Mouse (Mus musculus): ENCODE results near the gene Klhl29. TPM values are rescaled to one million over a fixed set of nuclear protein-coding genes. Genes with fewer than 3 reads are reported as not detected.
A peak's percentile ranks its signal among the peaks of the same experiment; 100 is the strongest.
"Not testable (repeated sequence)": the region's sequence is repeated elsewhere in the genome, so short reads cannot be mapped to it uniquely, and the experiment has no call there.

Klhl29 gene
- total RNA-seq, 2 experiments from 2014 or later: 2.1 to 3.3 TPM

DNA sequence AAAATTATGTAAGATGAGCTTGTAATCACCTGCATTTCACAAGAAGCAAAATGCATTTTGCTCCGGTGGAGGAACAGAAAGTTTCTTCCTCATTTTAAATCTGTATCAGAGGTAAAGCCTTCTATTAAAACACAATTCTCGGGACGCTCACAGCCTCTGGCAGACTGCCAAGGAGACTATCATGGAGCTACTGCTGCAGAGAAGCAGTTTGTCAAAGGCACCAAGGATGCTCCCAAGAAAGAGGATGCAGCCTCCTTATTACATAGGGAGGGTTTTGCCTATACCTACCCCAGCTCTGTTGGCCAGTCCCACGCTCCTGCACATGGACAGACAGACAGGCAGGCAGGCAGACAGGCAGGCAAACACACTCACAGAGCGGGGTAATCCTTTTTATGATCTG lies 16.4 kb downstream of the Klhl29 start:
- no peak for DNase-seq
- intact Hi-C loops (cut with DNase I): no loop called here

DNA sequence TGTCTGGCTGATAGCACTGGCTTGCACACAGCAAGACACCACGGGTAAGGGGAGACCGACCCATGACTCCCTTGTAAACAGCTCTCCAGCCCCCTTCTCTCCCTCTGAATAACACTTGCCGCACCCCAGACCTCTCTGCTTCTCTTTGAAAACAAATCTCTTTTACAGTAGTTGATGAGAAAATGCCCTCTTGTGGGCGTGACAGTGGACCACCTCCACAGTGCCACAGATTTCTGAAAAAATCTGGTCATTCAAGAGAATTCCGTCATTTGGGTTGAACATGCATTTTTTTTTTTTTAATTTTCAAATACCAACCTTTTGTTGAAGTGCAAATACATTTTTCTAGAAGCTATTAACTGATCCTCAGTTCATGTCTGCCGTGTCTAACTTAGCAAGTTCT lies 17.0 kb downstream of the Klhl29 start:
- DNase-seq: no peak
- intact Hi-C loops (cut with DNase I): no loop called here

DNA sequence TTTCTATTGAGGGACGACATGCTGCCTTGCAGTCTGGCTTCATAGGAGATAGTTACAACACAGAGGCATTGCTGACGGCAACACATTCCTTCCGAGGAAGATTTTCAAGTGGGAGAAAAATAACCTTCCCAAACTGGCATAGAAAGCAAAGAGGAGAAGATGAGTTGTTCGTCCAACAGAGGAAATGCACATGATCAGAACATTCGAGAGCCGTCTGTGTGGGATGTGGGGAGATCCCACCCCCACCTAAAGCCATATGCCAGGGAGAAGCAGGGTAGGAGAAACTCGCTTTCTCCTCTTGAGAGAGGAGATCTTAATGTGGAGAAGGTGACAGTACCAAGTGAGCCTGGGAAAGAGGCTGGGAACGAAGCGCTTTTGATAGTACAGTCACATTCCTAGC lies 22.1 kb downstream of the Klhl29 start:
- no peak for DNase-seq
- intact Hi-C loops (cut with DNase I): no loop called here

DNA sequence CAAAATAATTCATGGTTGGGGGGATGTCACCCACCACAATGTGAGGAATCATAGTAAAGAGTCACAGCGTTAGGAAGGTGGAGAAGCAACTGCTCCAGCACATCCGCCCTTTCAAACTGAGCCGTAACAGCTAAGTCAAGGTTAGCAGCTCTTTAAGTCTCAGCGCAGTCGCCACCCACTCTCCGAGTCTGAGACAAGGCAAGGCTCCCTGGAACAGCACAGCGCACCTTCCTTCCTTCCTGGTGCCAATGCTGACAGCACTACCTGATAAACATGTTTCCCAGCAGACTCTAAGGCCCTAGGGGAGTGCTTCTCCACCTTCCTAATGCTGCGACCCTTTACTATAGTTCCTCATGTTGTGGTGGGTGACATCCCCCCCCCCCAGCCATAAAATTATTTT lies 22.7 kb downstream of the Klhl29 start:
- no peak for DNase-seq
- intact Hi-C loops (cut with DNase I): no loop called here

DNA sequence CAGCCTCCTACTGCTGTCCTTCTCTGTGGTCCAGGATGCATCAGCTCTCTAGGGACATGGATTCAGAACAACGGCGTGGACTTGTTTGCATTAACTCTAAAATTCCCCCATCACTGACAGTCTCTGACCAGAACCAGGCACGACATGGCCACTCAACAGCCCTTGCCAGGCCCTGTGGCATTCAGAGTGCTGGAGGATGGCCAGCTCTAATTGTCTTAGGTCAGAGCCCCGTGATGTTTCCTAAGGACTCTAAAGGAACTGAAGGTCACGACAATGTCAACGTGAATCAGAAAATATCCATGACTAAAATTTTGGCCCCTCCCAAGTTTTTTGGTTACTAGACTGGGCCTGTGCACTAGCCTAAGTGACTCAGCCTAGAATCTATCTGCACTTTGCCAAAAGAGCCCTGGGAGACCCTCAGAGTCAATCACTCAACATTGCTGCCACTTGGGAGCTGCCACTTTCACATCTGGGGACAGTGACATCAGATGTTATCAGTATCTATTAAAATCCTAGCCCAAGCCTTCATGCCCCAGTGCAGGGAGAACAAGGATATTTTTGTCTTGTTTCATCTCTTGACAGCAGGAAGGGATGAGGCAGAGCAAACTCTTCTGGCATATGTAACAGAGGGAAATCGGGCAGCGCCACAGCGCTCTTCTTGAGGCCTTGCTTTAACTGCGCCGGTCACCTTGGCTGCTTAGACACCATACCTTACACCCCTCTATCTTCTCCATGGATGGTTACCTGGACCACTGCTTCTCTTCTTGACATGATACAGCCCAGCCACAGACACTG lies 24.8 kb downstream of the Klhl29 start:
- intact Hi-C loops (cut with DNase I): no loop called here
- no peak for DNase-seq

DNA sequence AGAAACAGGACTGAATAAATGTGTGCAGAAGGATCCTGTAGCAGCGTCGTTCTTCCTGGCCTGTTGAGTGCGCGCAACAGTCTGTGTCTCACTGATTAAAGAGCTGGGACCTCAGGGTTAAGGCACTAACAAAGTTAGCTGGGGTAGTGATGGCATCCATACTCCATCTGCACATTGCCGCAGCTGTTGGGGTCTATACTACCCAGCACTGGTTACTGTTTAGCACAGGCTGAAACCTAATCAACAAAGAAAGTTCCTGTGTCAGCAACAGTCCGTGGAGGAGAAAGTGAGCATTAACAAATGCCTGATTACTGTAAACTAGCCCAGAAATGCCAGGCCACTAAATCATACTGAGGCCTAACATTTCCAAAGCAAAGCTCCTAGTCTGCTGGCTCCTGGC lies 30.4 kb downstream of the Klhl29 start:
- intact Hi-C loops (cut with DNase I): no loop called here
- DNase-seq: no peak

DNA sequence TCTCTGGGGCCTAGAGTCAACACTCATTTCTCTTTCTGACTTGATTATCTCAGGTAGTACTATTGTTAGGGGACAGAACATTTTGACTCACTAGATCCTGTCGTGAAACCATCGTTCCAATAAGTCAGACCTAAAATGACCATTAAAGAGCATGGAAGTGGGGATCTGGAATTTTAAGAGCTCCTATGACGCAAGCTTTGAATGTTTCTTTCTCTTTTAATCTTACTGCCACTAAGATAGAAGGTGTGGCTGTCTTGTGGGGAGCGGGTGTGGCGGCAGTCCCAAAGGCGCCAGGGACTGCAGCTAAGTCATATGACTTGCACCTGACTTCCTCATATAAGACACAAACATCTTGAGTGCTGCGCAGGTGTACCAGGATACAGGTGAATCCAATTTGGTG lies 31.0 kb downstream of the Klhl29 start:
- DNase-seq; intact Hi-C loops (cut with DNase I): not testable (repeated sequence)

DNA sequence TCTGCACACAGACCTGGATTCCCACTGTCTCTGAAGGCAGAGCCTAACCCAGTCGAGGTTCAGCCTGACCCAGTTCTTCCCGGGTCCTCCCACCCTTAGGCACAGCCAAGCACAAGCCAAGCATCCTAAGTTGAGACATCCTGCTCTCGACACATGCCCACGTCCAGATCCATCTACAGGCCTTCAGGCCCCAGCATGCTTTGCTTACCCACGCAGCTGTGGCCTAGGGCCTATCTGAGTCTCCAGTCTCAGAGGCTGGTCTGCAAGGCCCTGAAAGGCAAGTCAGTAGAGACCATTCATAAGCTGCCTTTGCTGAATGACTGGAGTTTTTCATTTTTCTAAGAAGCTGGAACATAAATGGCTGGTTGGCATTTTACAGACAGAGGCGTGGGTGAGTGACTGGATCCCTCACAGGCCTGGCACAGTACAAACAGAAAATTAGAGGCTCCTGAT lies 35.3 kb downstream of the Klhl29 start:
- intact Hi-C loops (cut with DNase I): loop anchor here (2.0 kb wide), 1 partner anchor 77 kb away; no protein-coding TSS in a partner anchor
- DNase-seq: no peak

DNA sequence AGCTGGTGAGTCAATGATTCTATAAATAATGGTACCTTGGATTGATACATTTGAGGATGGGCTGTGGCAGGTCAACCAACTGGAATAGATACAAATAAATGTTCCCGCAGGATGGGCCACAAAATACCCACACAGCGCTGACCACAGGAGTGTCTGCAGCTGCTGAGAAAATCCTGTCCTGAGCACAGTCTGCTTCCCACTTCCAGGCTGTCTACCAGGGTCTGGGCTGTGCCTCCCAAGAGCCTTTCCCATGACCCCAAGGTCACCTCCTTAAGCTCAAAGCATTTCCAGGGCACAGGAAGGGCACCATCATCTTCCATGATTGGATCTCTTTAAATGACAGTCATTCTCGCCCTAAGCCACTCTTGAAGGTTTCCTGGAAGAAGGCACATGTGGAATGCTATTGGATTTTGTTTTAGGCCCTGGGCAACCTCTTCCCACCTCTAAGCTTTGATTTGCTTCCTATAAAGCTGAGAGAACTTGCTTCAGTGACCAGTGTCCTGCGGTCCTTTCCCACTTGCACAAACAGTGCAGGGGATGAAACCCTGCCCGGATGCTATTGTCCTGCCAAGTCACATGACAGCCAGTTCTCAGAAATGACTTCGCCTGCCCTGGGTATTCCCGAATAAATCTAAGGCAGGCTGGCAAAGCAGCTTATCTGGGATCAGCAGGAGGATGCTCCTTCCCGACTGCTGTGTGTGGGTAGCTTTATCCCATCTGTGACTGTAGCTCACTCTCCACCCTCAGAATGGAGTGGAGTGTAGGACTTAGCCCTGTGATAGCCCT lies 38.4 kb downstream of the Klhl29 start:
- intact Hi-C loops (cut with DNase I): no loop called here
- DNase-seq: peak in 1 of 2 experiments; percentile 19

DNA sequence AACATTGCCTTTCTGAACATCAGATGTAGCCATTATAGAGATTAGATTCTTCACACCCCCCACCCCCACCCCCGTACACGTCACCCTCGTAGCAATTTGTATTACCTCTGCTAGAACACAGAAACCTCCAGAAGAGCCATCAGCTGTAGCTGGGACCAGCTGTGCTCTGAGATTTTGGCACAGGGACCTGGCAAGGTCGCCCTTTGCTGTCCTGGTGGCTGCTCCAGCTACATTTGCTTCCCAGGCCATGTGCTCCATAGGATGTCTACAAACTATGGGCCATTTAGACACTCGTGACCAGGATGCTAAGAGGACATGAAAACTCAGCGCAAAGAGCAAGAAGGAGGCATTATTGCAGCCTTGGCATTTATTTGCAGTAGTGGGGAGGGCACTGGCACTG lies 39.2 kb downstream of the Klhl29 start:
- intact Hi-C loops (cut with DNase I): no loop called here
- DNase-seq: peak in 1 of 2 experiments; percentile 38

DNA sequence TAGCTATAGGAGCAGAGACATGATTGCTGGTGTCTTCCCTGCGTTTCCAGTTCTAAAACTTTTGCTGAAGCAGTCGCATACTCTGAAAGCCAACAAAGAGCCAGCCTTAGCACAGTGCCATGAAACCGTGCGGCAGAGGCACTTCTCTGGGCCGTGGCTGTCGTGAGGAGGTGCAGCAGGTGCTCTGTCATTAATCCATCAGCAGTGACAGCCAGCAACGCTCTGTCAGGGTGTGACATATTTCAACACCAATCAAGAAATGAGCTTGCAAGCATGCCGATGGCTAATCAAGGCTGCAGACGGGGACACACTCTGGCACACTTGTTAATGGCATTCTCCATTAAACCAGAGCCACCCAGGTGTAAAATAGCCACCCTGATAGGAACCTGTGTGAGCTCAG lies 40.5 kb downstream of the Klhl29 start:
- intact Hi-C loops (cut with DNase I): no loop called here
- no peak for DNase-seq

DNA sequence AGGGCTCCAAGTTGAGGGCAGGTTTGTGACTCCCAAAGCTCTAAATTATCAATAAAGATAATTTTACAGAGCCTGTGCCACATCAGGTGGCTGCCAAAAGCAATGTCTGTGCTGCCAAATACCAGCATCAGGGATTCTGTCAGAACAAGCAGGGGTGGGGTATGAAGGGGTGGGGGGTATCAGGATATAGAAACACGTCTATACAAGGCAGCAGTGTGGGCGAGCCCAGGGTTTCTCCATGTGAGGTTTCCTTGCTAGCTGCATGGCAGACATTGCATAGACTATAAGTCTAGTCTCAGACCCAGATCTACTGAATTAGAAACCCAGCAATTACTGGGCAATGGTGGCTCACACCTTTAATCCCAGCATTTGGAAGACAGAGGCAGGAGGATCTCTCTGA lies 41.3 kb downstream of the Klhl29 start:
- intact Hi-C loops (cut with DNase I): no loop called here
- no peak for DNase-seq

DNA sequence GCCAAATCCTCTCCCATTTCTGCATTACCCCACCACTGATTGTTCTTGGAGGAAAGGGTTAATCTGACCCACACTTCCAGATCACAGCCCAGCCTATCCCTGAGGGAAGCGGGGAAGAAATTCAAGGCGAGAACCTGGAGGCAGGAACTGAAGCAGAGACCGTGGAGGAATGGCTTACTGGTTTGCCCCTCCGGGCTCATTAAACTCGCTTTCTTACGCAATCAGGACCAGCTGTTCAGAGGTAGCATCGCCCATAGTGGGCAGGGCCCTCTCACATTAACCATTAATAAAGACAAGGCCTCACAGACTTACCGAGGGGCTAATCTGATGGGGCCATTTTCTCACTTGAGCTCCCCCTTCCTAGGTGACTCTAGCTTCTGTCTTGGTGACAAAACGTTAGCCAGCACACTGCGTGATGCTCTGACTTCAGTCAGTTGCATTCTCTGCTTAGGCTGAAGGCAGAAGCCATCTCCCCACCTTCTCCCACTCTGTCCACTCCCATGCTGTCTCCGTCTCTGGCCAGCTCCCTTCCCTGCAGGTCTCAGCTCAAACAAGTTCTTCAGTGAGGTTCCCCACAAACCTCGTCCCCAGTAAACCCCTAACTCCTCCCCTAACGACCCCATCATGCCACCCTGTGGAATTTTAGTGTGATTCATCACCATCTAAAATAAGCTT lies 43.5 kb downstream of the Klhl29 start:
- intact Hi-C loops (cut with DNase I): no loop called here
- DNase-seq: no peak

DNA sequence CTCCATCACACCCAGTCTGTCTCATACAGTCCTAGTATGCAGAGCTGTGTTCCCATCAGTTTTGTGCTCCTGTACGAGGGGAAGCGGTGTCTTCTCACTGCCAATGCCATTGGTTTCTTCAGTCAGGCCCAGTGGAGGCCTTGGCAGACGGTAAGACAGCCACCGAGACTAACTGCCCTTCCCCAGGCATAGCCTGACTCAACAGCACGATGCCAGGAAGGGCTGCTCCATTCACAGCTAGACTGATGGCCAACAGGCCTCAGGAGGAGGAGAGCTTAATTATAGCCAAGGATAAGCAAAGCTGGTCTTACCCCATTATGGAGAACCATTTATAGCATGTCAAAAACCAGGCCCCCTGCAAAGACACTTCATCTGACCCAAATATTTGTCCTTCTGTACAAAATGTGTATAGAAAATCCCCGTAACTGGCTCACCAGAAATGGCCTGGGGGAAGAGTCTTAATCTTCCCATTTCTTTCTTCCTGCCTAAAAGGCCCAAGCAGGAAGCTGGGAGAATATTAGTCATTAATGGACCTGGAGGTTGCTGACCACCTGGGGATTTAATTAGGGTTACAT lies 44.9 kb downstream of the Klhl29 start:
- intact Hi-C loops (cut with DNase I): no loop called here
- no peak for DNase-seq

DNA sequence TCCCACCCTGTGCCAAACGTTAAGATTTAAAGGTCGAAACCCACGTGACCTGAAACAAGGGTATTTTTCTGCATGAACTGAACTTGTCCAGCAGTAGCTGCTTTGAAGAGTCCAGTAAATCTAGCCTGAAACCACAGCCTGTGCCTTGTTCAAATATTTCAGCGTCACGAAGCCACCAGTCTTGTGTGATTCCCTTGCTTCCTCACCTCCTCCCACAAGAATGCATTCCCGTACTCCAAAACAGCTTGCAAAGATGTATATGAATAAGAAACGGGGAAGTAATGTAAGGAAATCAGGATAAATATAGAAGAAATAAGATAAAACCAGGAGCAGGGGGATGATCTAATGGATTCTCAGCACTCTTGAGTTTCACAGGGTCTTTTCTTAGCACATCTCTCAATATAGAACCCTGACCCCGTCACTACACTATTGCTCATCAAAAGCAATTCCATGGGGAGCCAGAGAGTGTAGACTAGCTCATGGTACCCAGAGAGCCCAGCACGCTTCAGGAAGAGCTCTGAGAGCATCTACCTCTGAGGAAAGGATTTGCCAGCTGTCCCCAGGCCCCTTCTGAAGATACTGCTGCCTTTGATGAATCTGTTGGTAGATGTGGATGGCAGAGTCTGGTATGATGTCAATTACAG lies 52.9 kb downstream of the Klhl29 start:
- intact Hi-C loops (cut with DNase I): no loop called here
- DNase-seq: no peak

DNA sequence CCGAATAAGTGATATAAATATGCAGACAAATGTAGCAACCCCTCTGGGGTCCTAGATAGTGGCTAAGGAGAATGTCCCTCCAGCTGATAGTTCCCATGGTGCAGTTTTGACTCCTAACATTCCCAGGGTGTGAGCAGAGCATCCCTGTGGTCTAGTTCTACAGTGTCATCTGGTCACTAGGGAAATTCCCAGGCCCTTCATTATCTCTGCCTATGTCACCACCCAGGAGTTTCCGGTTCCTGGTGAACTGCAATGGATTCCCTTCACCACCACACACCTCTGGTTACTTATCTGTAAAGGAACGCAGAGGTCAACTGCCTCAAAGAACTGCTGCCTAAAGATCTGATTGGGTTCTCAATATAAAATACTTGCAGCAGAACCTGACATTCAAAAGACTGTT lies 54.5 kb downstream of the Klhl29 start:
- DNase-seq: no peak
- intact Hi-C loops (cut with DNase I): no loop called here

DNA sequence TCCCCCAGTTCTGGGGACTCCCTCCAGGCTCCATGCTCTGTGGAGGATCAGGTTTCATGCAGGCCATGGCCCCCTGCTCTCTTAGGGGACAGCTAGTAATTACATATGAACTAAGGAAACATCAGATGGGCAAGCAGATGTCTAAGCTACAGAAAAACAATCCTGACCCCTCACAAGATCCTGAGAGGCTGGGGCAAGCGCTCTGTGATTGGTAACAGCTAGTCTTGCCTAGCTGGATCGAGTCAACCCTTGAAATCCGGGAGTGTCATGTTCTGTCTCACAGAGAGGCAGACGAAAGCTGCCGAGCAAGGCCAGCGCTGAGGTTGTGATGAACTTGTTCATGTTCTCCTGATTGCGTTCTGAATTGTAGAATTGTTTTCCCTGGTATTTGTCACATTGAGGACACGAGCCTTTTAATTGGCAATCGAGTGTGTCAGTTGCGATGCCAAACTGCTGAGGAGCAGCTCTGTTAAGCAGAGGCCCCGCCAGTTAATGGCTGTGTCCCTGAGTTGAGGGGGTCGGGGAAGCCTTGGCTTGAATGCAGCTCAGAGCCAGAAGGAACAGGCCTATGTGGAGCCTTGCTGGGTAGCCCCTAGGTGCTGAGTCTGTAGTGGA lies 56.0 kb downstream of the Klhl29 start:
- DNase-seq: no peak
- intact Hi-C loops (cut with DNase I): no loop called here

DNA sequence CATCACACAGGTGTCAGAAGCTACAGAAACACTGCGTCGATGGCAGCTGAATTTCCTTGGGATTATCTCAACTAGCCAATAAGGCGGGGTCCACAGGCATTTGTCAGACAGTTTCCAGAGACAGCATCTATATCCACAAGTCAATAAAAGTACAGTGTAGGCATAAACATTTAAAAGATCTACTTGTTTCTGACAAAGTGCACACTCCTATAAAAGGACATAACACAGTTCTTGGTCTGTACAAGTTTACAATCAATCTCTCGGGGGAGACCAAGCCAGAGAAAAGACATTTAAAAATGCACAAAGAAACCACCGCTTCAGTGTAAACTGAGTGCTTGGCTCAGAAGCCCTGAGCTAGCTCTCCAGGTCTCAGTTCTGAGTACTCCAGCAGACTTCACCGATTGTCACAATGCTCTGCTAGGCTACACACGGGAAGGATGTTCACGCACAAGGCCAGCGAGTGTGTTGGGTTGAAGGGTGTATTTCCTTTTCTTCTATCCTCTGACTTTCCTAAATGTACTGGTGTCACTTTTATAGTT lies 59.4 kb downstream of the Klhl29 start:
- no peak for DNase-seq
- intact Hi-C loops (cut with DNase I): no loop called here

DNA sequence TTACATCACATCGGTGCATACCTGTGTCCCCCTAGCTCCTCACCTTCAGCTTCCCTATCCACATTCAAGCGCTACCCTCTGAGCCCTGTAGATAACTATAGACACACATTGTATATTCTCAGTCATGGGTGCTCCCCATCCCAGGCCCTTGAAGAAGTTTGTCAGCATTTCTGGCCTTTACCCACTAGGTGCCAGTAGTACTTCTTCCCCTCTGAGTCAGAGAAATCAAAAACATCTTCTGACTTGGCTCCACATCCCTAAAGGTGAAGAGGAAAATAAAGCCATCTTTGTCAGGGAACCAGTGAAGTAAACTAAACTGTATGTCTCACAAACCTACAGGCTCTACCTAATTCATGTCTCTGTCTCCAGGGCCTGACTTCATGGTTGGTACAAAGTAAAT lies 67.6 kb downstream of the Klhl29 start:
- intact Hi-C loops (cut with DNase I): no loop called here
- no peak for DNase-seq

DNA sequence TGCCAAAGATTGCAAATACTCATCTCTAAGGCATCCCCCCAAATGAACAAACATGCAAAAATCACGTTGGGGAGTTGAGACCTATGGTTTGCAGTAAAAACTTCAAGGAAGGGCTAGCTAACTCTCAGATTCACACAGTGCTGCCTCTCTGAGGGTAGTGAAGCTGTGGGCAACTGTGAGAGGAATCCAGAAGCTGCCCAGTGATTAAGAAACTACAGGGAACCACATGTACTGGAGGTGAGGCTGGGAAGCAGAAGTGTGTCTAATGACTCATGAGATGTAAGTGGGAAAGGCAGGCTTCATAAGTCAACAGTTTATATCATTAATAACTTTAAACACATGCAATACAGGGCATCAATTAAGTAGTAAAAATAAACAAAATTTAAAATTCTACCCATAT lies 70.0 kb downstream of the Klhl29 start:
- intact Hi-C loops (cut with DNase I): no loop called here
- DNase-seq: no peak

All from gastrocnemius, postnatal 36 days (tissue).